Mouse (Mus musculus) heart, embryonic 11.5 days (tissue): Measurements from ENCODE around the gene Kifc5b. TPM values are rescaled to one million over a fixed set of nuclear protein-coding genes. Genes with fewer than 3 reads are reported as not detected.

Source experiments
- ATAC-seq: fragments of 200-750 bp; cut with Nextera tagmentation; replicated peaks from 2 replicates; pipeline ENCODE4 v1.8.0; 2017; ENCODE audit warnings: moderate library complexity; ENCODE audit not compliant: insufficient number of reproducible peaks, low FRiP score, low TSS enrichment
- H3K27ac ChIP-seq: fragments of 300-500 bp; sonication (generic); 2 replicates; pipeline ENCODE4 v1.5.1; 2014; ENCODE audit warnings: mild to moderate bottlenecking, low read depth, low read length
- H3K27me3 ChIP-seq: fragments of 300-500 bp; sonication (generic); 2 replicates; pipeline ENCODE4 v1.6.1; 2014; ENCODE audit warnings: mild to moderate bottlenecking, low read length, mixed read lengths; ENCODE audit not compliant: control insufficient read depth, insufficient read depth
- H3K36me3 ChIP-seq: fragments of 300-500 bp; sonication (generic); 2 replicates; pipeline ENCODE4 v1.6.1; 2014; ENCODE audit warnings: mild to moderate bottlenecking, low read length, moderate library complexity, mixed read lengths; ENCODE audit not compliant: control insufficient read depth, insufficient read depth
- H3K4me1 ChIP-seq: fragments of 300-500 bp; sonication (generic); 2 replicates; pipeline ENCODE4 v1.6.1; 2014; ENCODE audit warnings: low read length; ENCODE audit not compliant: control insufficient read depth, insufficient read depth
- H3K4me2 ChIP-seq: fragments of 300-500 bp; sonication (generic); 2 replicates; pipeline ENCODE4 v1.6.1; 2014; ENCODE audit warnings: mild to moderate bottlenecking, moderate library complexity
- H3K4me3 ChIP-seq: fragments of 300-500 bp; sonication (generic); 2 replicates; pipeline ENCODE4 v1.5.1; 2014; ENCODE audit warnings: low read depth, low read length
- H3K9ac ChIP-seq: fragments of 300-500 bp; sonication (generic); 2 replicates; pipeline ENCODE4 v1.6.1; 2014; ENCODE audit warnings: mild to moderate bottlenecking, low read depth, low read length, moderate library complexity
- H3K9me3 ChIP-seq: fragments of 300-500 bp; sonication (generic); replicated peaks from 2 replicates; pipeline ENCODE4 v1.6.1; 2016; ENCODE audit warnings: low read length; ENCODE audit not compliant: control insufficient read depth
- WGBS: fragments of 180-500 bp; shearing (Covaris S2); extraction: QIAGEN DNeasy Blood & Tissue Kit; methylation state at CpG from one replicate; pipeline ENCODE4 v1.1.7; 2014; ENCODE audit not compliant: insufficient replicate concordance; 5-methylcytosine and 5-hydroxymethylcytosine counted together
- polyA plus RNA-seq: library from polyadenylated mRNA; unstranded; fragments of >200 nt; fragmentation: Nextera tagmentation; extraction: Ambion mirVana; gene quantifications from 2 replicates; pipeline ENCODE4 v1.2.1, GENCODE M21; 2014

Gene Kifc5b
- polyA plus RNA-seq, 1 experiment from 2014 or later, result 6.9 TPM

DNA sequence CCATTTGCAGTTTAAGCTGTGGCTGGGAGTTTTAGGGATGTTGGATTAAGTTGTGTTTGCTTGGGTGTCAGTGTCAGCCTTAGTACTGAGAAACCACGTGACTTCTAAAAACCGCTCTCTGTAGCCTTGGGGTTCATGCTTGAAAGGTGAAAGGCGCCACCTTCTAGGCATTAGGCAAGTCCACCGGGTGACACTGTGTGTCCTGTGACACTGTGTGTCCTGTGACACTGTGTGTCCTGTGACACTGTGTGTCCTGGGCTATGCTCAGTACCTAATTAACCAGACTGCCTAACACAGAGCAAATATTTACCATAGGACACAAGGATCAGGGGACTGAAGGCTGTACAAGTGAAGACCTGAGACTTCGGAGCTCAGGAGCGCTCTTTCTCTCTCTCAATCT is 33.3 kb upstream of the Kifc5b start:
- no peaks in the 10 kb centered on the region for H3K27me3 ChIP-seq
- H3K4me3 ChIP-seq, result no peak overlapping the region
- no peak overlapping the region for H3K27ac ChIP-seq
- no peaks in the 10 kb centered on the region; the same call in 1 of the 2 replicates for H3K9me3 ChIP-seq
- H3K4me1 ChIP-seq, result peaks cover 36% of the 10 kb centered on the region
- no peak overlapping the region for H3K4me2 ChIP-seq
- no peak for ATAC-seq
- no peak overlapping the region for H3K9ac ChIP-seq
- no peaks in the 10 kb centered on the region for H3K36me3 ChIP-seq
- WGBS, result 77% methylated on average over 6 of the region's 6 CpGs

DNA sequence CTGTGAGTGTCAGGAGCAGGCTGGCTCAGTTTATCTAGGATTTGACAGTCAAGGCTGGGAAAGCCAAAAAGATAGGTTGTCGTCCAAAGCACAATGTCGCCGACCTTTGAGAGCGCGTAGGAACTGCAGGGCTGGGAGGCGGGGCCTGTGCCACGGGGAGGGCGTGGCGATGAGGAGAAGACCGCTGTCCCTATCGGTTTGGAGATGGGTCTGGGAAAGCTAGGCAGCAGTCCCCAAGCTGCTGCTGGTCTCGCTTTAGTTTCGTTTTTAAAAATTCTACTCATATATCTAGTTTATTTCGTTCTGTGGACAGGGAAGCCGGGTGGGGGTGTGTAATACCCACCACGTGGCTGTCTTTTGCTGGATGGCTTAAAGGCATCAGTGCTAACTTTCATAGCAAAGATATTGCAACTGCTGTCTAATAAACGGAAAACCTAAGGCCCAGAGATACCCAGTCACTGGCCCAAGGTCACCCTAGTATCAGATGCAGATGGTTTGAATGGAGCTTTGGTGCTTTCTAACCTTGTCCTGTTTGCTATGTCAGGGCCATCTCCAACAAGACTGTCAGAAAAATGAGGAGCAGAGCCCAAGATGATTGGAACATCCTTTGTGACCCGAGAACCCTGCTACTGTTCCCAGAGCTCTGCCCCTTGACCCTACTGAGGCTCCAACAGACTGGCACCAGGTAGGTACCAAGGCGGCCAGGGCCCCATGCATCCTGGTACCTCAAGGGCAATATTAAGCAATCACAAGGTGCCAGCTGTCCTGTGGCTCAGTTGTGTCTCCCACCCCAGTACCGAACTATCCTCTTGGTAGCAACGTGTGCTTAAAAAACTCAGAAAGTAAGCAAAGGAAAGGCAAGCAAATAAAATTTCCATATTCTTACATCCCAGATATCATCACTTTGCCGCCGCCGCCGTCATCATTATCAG is 31.6 kb upstream of the Kifc5b start:
- WGBS, result 19% methylated on average over 25 of the region's 25 CpGs
- Histone ChIP-seq H3K9me3 (no peaks in the 10 kb centered on the region; the same call in 1 of the 2 replicates), H3K27me3 (no peaks in the 10 kb centered on the region), H3K36me3 (no peaks in the 10 kb centered on the region), H3K9ac (peak overlapping the region; percentile 69), H3K4me2 (peak overlapping the region; percentile 79), H3K4me3 (peak overlapping the region; percentile 44), H3K4me1 (peaks cover 36% of the 10 kb centered on the region), H3K27ac (peak overlapping the region; percentile 82)
- peak; percentile 71 for ATAC-seq

DNA sequence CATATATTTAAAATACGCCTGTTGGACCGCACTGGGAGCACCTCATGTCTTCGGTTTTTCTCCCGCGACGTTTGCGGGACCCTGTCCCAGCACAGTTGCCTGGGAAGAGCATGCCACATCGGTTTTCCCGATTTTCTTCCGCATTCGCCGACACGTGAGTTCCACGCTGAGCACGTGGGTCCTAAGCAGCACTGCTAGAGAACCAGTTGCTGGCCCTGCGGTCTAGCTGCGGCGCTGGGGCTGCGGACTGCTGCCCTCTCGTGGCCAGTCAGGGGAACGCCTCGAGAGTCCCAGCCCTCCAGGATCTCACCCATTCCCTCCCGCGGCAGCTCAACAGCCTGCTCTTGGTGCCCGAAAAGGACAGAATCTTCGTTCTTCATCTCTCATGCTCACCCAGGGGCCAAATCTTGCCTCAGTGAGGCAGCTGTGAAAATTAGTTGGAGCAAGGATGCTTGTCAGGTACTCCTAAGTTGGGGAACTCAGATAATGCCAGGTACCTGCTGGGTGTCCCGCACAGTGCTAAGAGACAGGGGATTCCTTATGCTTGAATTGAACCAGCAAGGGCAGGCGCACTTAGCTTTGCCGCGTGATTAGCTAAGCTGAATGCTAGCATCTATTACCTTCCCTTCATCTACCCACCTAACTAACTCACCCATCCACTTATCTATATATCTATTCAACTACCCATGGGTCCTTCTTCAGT is 30.7 kb upstream of the Kifc5b start:
- Histone ChIP-seq H3K27ac (no peak overlapping the region), H3K9me3 (no peaks in the 10 kb centered on the region), H3K9ac (peak overlapping the region; percentile 69), H3K27me3 (no peaks in the 10 kb centered on the region), H3K4me2 (peak overlapping the region; percentile 79), H3K4me3 (peak overlapping the region; percentile 44), H3K36me3 (no peaks in the 10 kb centered on the region), H3K4me1 (peaks cover 36% of the 10 kb centered on the region)
- WGBS, result 10% methylated on average over 30 of the region's 30 CpGs
- ATAC-seq, result 0 out of 2 replicates have a peak, but pooled peaks have one; percentile 19

DNA sequence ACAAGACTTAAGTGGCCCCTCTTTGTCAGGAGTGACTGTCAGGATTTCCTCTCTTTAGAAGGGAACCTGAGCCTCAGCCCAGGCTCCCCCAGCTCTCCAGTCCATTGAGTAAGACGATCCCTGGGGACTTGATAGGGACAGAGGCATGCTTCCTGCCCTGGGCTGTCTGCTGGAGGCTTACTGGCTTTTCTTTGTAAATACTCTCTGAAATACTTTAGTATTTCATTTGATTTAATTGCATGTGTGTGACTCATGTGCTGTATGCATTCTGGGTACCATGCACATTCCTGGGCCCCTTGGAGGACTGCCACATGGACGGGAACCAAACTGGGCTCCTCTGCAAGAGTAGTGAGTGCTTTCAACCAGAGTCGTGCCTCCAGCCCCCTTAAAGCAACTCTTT is 29.0 kb upstream of the Kifc5b start:
- Histone ChIP-seq H3K4me2 (no peak overlapping the region), H3K27me3 (no peaks in the 10 kb centered on the region), H3K4me3 (no peak overlapping the region), H3K4me1 (peaks cover 51% of the 10 kb centered on the region), H3K9ac (no peak overlapping the region), H3K36me3 (no peaks in the 10 kb centered on the region), H3K9me3 (no peaks in the 10 kb centered on the region), H3K27ac (no peak overlapping the region)
- no peak for ATAC-seq
- WGBS, result 13% methylated on average over 3 of the region's 3 CpGs

DNA sequence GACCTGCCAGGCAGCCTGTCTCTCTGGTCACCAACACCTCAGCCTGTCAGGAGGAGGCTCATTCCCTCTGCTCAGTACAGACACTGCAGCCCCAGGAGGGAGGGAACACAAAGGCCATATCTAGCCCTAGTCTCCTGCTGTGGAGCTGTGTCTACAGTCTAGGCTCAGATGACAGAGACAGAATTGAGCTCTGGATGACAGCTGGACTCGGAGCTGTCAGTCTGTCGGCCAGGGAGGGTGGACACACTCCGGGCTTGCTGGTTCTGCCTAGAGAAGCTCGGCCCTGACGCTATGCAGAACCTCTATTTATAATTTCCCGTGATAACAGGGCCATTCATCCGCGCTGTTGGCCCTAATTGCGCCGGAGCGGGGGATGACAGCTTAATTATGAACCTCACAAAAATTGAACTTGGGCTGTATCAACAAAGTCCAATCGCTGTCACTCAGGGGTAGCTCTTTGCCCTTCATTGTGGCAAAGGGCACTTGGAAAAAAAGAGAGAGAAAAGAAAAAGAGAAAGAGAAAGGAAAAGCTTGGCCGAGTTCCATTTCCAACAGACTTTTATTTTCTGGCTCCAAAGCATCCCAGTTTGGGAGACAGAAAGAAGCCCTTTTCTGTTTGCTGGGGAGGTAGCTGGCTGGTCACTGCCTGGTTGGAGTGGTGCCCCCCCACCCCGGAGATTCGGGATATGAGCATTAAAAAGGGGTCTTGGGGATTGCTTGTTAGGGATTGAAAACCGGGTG is 24.1 kb upstream of the Kifc5b start:
- 23% methylated on average over 16 of the region's 16 CpGs for WGBS
- peak overlapping the region; percentile 52 for H3K4me2 ChIP-seq

DNA sequence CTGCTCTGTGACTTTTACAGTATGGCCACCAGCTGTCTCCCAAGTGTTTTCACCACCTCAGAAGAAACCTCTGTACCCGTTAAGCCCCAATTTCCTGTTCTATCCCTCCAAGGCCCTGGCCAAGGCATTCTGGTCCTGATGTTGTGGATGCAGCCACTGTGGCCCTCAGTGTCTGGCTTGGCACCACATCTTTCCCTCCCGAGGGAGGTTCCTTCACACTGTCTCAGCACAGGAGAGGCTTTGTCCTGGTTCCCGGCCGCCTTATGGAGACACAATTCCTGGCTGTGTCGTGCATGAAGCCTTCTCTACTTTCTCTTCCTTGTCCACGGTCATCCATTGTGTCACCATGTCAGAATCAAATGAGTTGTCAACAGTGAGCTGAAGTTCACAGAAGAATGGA is 23.4 kb upstream of the Kifc5b start:
- Histone ChIP-seq H3K27me3 (no peaks in the 10 kb centered on the region), H3K4me1 (peaks cover 31% of the 10 kb centered on the region), H3K4me2 (no peak overlapping the region), H3K4me3 (no peak overlapping the region), H3K36me3 (no peaks in the 10 kb centered on the region), H3K9me3 (no peaks in the 10 kb centered on the region), H3K9ac (no peak overlapping the region), H3K27ac (peak overlapping the region; percentile 89)
- no peak for ATAC-seq
- 38% methylated on average over 6 of the region's 6 CpGs for WGBS

More for the DNA sequence above, 24.1 kb upstream of the Kifc5b start:
- Histone ChIP-seq H3K27ac (peak overlapping the region; percentile 89), H3K4me3 (0 out of 2 replicates have a peak overlapping the region, but pooled peaks have one; percentile 4), H3K9ac (peak overlapping the region; percentile 56; the same call in 1 of the 2 replicates), H3K9me3 (no peaks in the 10 kb centered on the region), H3K36me3 (no peaks in the 10 kb centered on the region), H3K4me1 (peaks cover 38% of the 10 kb centered on the region), H3K27me3 (no peaks in the 10 kb centered on the region)
- ATAC-seq, result peak; percentile 78

DNA sequence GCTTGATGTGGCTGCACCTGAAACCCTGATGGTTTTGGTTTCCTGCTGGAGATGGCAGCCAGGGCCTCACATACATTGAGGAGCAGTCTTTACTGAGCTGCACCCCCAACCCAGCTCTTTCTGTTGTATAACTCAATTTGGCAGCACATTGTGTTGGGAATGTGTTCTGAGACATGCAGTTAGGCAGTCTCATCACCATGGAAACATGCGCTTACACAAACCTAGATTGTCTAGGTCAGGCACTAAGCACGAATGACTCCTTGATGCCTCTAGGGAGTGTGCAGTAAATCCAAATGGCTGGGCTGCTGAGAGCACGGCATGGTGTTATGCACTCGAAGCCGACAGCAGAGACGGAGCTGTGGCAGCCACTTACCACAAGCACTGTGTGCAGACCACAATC is 22.5 kb upstream of the Kifc5b start:
- Histone ChIP-seq H3K27ac (no peak overlapping the region), H3K4me3 (no peak overlapping the region), H3K9ac (no peak overlapping the region), H3K27me3 (no peaks in the 10 kb centered on the region), H3K4me2 (no peak overlapping the region), H3K9me3 (no peaks in the 10 kb centered on the region), H3K4me1 (peaks cover 31% of the 10 kb centered on the region), H3K36me3 (no peaks in the 10 kb centered on the region)
- ATAC-seq, result no peak
- WGBS, result 74% methylated on average over 6 of the region's 6 CpGs

DNA sequence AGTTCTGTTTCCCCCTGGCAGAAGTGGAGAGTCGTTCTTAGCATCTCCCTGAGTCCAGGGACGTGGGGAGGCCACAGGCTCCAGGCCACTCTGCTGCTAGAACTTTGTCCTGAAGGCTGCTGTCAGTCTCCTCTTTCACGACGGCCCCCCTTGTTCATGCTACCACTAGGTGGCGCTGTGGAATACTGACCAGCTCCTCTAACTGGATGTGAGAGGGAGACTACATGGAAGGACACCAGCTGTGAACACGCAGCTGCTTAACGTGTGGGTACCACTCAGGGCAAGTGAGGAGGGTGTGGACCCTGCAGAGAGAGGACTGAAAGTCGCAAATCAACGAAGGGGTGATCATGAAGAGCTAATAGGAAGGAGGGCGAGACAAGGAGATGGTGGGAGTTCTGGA is 21.3 kb upstream of the Kifc5b start:
- ATAC-seq, result no peak
- 16% methylated on average over 10 of the region's 10 CpGs for WGBS
- H3K4me3 ChIP-seq, result no peak overlapping the region
- H3K4me1 ChIP-seq, result peaks cover 31% of the 10 kb centered on the region
- H3K4me2 ChIP-seq, result no peak overlapping the region
- H3K27ac ChIP-seq, result no peak overlapping the region
- H3K27me3 ChIP-seq, result no peaks in the 10 kb centered on the region
- H3K9me3 ChIP-seq, result no peaks in the 10 kb centered on the region
- H3K36me3 ChIP-seq, result no peaks in the 10 kb centered on the region
- H3K9ac ChIP-seq, result no peak overlapping the region
